Mouse (Mus musculus) limb, embryonic 12.5 days (tissue): ENCODE measurements around the gene Eef2k. TPM values are rescaled to one million over a fixed set of nuclear protein-coding genes. Genes with fewer than 3 reads are reported as not detected.
A peak's percentile ranks its signal among the peaks of the same experiment; 100 is the strongest.

ENCODE experiments used
- ATAC-seq: fragments of 200-750 bp; cut with Nextera tagmentation; 2 replicates; pipeline ENCODE4 v1.8.0; 2017; ENCODE audit warnings: low read depth, moderate TSS enrichment; ENCODE audit not compliant: insufficient number of reproducible peaks, insufficient read depth, low FRiP score, low TSS enrichment
- H3K27ac ChIP-seq: fragments of 300-500 bp; sonication (generic); 2 replicates; pipeline ENCODE4 v1.5.1; 2016; ENCODE audit warnings: mild to moderate bottlenecking, moderate library complexity
- H3K27me3 ChIP-seq: fragments of 300-500 bp; sonication (generic); 2 replicates; pipeline ENCODE4 v1.6.1; 2016; ENCODE audit warnings: mild to moderate bottlenecking, moderate library complexity
- H3K36me3 ChIP-seq: fragments of 300-500 bp; sonication (generic); 2 replicates; pipeline ENCODE4 v1.6.1; 2016; ENCODE audit warnings: mild to moderate bottlenecking, moderate library complexity
- H3K4me1 ChIP-seq: fragments of 300-500 bp; sonication (generic); replicated peaks from 2 replicates; pipeline ENCODE4 v1.6.1; 2016
- H3K4me2 ChIP-seq: fragments of 300-500 bp; sonication (generic); 2 replicates; pipeline ENCODE4 v1.6.1; 2016; ENCODE audit warnings: mild to moderate bottlenecking, moderate library complexity
- H3K4me3 ChIP-seq: fragments of 300-500 bp; sonication (generic); replicated peaks from 2 replicates; pipeline ENCODE4 v1.5.1; 2016; ENCODE audit warnings: mild to moderate bottlenecking
- H3K9ac ChIP-seq: fragments of 300-500 bp; sonication (generic); replicated peaks from 2 replicates; pipeline ENCODE4 v1.6.1; 2016; ENCODE audit warnings: mild to moderate bottlenecking, moderate library complexity
- H3K9me3 ChIP-seq: fragments of 300-500 bp; sonication (generic); 2 replicates; pipeline ENCODE4 v1.6.1; 2016; ENCODE audit warnings: mild to moderate bottlenecking, moderate library complexity
- WGBS: fragments of 180-500 bp; shearing (Covaris S2); methylation state at CpG from one replicate; pipeline ENCODE4 v1.1.7; 2016; 5-methylcytosine and 5-hydroxymethylcytosine counted together
- polyA plus RNA-seq: library from polyadenylated mRNA; unstranded; fragments of >200 nt; fragmentation: Nextera tagmentation; extraction: Ambion mirVana; gene quantifications from 2 replicates; pipeline ENCODE4 v1.2.1, GENCODE M21; 2016

The Eef2k gene
- polyA plus RNA-seq, 1 experiment from 2014 or later = 31.5 TPM

- H3K27me3 ChIP-seq = peaks cover 9% of the 10 kb centered on the region; the same call in 1 of the 2 replicates
- peak overlapping the region; percentile 77 for H3K4me3 ChIP-seq
- H3K36me3 ChIP-seq = 0 out of 2 replicates have a peak, but pooled peaks cover 3% of the 10 kb centered on the region
- H3K9me3 ChIP-seq = no peaks in the 10 kb centered on the region
- WGBS = 12% methylated on average over 9 of the region's 9 CpGs
- no peak for ATAC-seq
- H3K27ac ChIP-seq = no peak overlapping the region
- peak overlapping the region; percentile 79 for H3K4me2 ChIP-seq
- H3K4me1 ChIP-seq = peaks cover 14% of the 10 kb centered on the region
- H3K9ac ChIP-seq = peak overlapping the region; percentile 90
Observed at GRCm38 (mm10) chr7:120844689-120845088, 2.1 kb downstream of the Eef2k start.

GRCm38 (mm10) chr7:120848831-120849512 is 6.3 kb downstream of the Eef2k start:
- Histone ChIP-seq H3K27ac (no peak overlapping the region), H3K9me3 (no peaks in the 10 kb centered on the region), H3K27me3 (peaks cover 9% of the 10 kb centered on the region; the same call in 1 of the 2 replicates), H3K4me3 (no peak overlapping the region), H3K36me3 (0 out of 2 replicates have a peak, but pooled peaks cover 3% of the 10 kb centered on the region), H3K4me1 (peaks cover 17% of the 10 kb centered on the region), H3K4me2 (no peak overlapping the region), H3K9ac (no peak overlapping the region)
- WGBS = 92% methylated on average over 3 of the region's 3 CpGs
- no peak for ATAC-seq

GRCm38 (mm10) chr7:120850165-120850564 is 7.5 kb downstream of the Eef2k start:
- no peak for ATAC-seq
- H3K27me3 ChIP-seq = 0 out of 2 replicates have a peak, but pooled peaks cover 1% of the 10 kb centered on the region
- 92% methylated on average over 3 of the region's 3 CpGs for WGBS
- H3K4me3 ChIP-seq = no peak overlapping the region
- no peak overlapping the region for H3K9ac ChIP-seq
- peaks cover 5% of the 10 kb centered on the region for H3K4me1 ChIP-seq
- no peak overlapping the region for H3K4me2 ChIP-seq
- H3K36me3 ChIP-seq = 0 out of 2 replicates have a peak, but pooled peaks cover 3% of the 10 kb centered on the region
- H3K9me3 ChIP-seq = no peaks in the 10 kb centered on the region
- no peak overlapping the region for H3K27ac ChIP-seq

- 88% methylated on average over 11 of the region's 11 CpGs for WGBS
- H3K9ac ChIP-seq = no peak overlapping the region
- no peak overlapping the region for H3K4me3 ChIP-seq
- H3K27ac ChIP-seq = no peak overlapping the region
- no peak for ATAC-seq
- no peaks in the 10 kb centered on the region for H3K9me3 ChIP-seq
- H3K27me3 ChIP-seq = no peaks in the 10 kb centered on the region
- H3K4me1 ChIP-seq = peaks cover 42% of the 10 kb centered on the region
- H3K36me3 ChIP-seq = peaks cover 17% of the 10 kb centered on the region
- H3K4me2 ChIP-seq = no peak overlapping the region
Observed at GRCm38 (mm10) chr7:120859854-120860253, 17.2 kb downstream of the Eef2k start.

- no peak overlapping the region for H3K4me2 ChIP-seq
- no peaks in the 10 kb centered on the region for H3K9me3 ChIP-seq
- ATAC-seq = no peak
- H3K4me3 ChIP-seq = no peak overlapping the region
- H3K9ac ChIP-seq = no peak overlapping the region
- no peak overlapping the region for H3K27ac ChIP-seq
- H3K4me1 ChIP-seq = peaks cover 53% of the 10 kb centered on the region
- 35% methylated on average over 10 of the region's 10 CpGs for WGBS
- H3K27me3 ChIP-seq = no peaks in the 10 kb centered on the region
- peaks cover 17% of the 10 kb centered on the region for H3K36me3 ChIP-seq
Observed at GRCm38 (mm10) chr7:120860799-120861487, 18.3 kb downstream of the Eef2k start.

GRCm38 (mm10) chr7:120861488-120862047 is 18.9 kb downstream of the Eef2k start:
- no peak overlapping the region for H3K4me3 ChIP-seq
- WGBS = 28% methylated on average over 2 of the region's 2 CpGs
- peaks cover 17% of the 10 kb centered on the region for H3K36me3 ChIP-seq
- no peak overlapping the region for H3K4me2 ChIP-seq
- H3K9ac ChIP-seq = no peak overlapping the region
- H3K27me3 ChIP-seq = no peaks in the 10 kb centered on the region
- H3K4me1 ChIP-seq = peaks cover 59% of the 10 kb centered on the region
- peak overlapping the region; percentile 75; the same call in 1 of the 2 replicates for H3K27ac ChIP-seq
- no peak for ATAC-seq
- H3K9me3 ChIP-seq = no peaks in the 10 kb centered on the region

GRCm38 (mm10) chr7:120862196-120862595 is 19.6 kb downstream of the Eef2k start:
- 11% methylated on average over 3 of the region's 3 CpGs for WGBS
- Histone ChIP-seq H3K27me3 (no peaks in the 10 kb centered on the region), H3K4me1 (peaks cover 66% of the 10 kb centered on the region), H3K27ac (peak overlapping the region; percentile 75), H3K9ac (no peak overlapping the region), H3K36me3 (peaks cover 17% of the 10 kb centered on the region), H3K9me3 (no peaks in the 10 kb centered on the region), H3K4me3 (no peak overlapping the region), H3K4me2 (peak overlapping the region; percentile 26; the same call in 1 of the 2 replicates)
- ATAC-seq = no peak

- H3K36me3 ChIP-seq = peaks cover 17% of the 10 kb centered on the region
- 15% methylated on average over 7 of the region's 7 CpGs for WGBS
- H3K27ac ChIP-seq = peak overlapping the region; percentile 75
- H3K9me3 ChIP-seq = no peaks in the 10 kb centered on the region
- H3K4me3 ChIP-seq = no peak overlapping the region
- H3K4me1 ChIP-seq = peaks cover 70% of the 10 kb centered on the region
- peak overlapping the region; percentile 26 for H3K4me2 ChIP-seq
- ATAC-seq = no peak
- H3K27me3 ChIP-seq = no peaks in the 10 kb centered on the region
- no peak overlapping the region for H3K9ac ChIP-seq
Observed at GRCm38 (mm10) chr7:120862626-120863025, 20.0 kb downstream of the Eef2k start.

- WGBS = 31% methylated on average over 5 of the region's 5 CpGs
- ATAC-seq = no peak
- peak overlapping the region; percentile 26; the same call in 1 of the 2 replicates for H3K4me2 ChIP-seq
Observed at GRCm38 (mm10) chr7:120863476-120863875, 20.8 kb downstream of the Eef2k start.

GRCm38 (mm10) chr7:120865100-120865499 is 22.5 kb downstream of the Eef2k start:
- Histone ChIP-seq H3K27me3 (no peaks in the 10 kb centered on the region), H3K36me3 (no peaks in the 10 kb centered on the region), H3K4me1 (peaks cover 85% of the 10 kb centered on the region), H3K4me3 (no peak overlapping the region), H3K9me3 (no peaks in the 10 kb centered on the region), H3K9ac (no peak overlapping the region), H3K4me2 (peak overlapping the region; percentile 33), H3K27ac (no peak overlapping the region)
- ATAC-seq = peak; percentile 79; the same call in 1 of the 2 replicates
- 5% methylated on average over 7 of the region's 7 CpGs for WGBS

More at GRCm38 (mm10) chr7:120863476-120863875, 20.8 kb downstream of the Eef2k start:
- no peak overlapping the region for H3K4me3 ChIP-seq
- no peaks in the 10 kb centered on the region for H3K9me3 ChIP-seq
- H3K27me3 ChIP-seq = no peaks in the 10 kb centered on the region
- no peak overlapping the region for H3K27ac ChIP-seq
- no peak overlapping the region for H3K9ac ChIP-seq
- H3K4me1 ChIP-seq = peaks cover 78% of the 10 kb centered on the region
- peaks cover 13% of the 10 kb centered on the region for H3K36me3 ChIP-seq

GRCm38 (mm10) chr7:120865832-120866231 is 23.2 kb downstream of the Eef2k start:
- 58% methylated on average over 4 of the region's 4 CpGs for WGBS
- no peaks in the 10 kb centered on the region for H3K27me3 ChIP-seq
- no peak overlapping the region for H3K4me2 ChIP-seq
- H3K9ac ChIP-seq = no peak overlapping the region
- peaks cover 81% of the 10 kb centered on the region for H3K4me1 ChIP-seq
- no peaks in the 10 kb centered on the region for H3K36me3 ChIP-seq
- ATAC-seq = no peak
- peak overlapping the region; percentile 74 for H3K27ac ChIP-seq
- no peaks in the 10 kb centered on the region for H3K9me3 ChIP-seq
- H3K4me3 ChIP-seq = no peak overlapping the region
